8 mouse cellular contexts compared by ENCODE assay signal in the genomic region with DNA sequence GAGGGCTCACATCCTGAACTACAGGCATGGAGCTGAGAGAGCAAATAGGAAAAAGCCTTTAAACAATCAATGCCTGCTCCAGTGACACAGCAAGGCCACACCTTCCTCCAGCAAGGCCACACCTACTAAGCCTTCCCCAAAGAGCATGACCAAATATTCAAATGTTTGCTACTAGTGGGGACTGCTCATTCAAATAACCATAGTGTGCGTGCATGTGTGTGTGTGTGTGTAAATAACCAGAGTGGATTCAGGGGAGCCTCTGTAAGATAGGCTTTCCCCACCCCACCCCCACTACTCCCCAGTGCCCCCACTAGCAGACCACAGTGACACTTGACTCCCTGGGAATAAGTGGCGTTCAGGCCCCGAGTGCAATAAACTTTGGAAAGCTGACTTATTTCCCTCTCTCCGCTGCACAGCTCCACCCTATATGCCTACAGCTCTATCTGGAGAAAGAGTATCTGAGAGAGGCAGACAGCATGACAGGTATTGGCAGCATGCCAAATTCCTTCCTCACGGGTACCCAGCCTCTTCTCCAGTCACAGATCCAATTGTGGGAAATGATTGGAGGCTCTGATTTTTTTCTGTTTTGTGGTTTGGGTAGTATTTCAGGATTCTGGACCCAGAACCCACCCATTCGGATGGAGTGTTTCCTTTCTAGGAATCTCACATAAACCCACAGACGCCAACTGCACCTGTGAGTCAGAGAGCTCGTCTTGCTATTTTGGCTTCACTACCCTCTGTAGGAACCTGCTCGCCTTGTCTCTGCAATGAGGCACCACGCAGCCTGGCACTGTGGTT. TPM values are rescaled to one million over a fixed set of nuclear protein-coding genes. Genes with fewer than 3 reads are reported as not detected.
DNase-seq lines count a peak whose midpoint lies in the region; ATAC-seq and TF ChIP-seq lines count a peak whose summit lies in the region.

No protein-coding gene starts in this region.

- no peaks in the 10 kb centered on the region for H3K36me3 ChIP-seq in lung, embryonic 16.5 days (ENCODE audit: control insufficient read depth, insufficient read depth, low read length)
- H3K36me3 ChIP-seq in stomach, postnatal 0 days (ENCODE audit: control insufficient read depth, insufficient read depth, low read length), result no peaks in the 10 kb centered on the region

- TF ChIP-seq EP300 in stomach, postnatal 0 days (optimal IDR thresholded peaks at IDR 0.05), result no peak

- H3K4me2 ChIP-seq in lung, embryonic 16.5 days (ENCODE audit: low read depth, low read length), result no peak overlapping the region
- H3K4me2 ChIP-seq in stomach, postnatal 0 days (replicated peaks; ENCODE audit: low read depth), result no peak overlapping the region

- H3K9me3 ChIP-seq in lung, embryonic 16.5 days (ENCODE audit: control insufficient read depth, low read length), result no peaks in the 10 kb centered on the region
- no peaks in the 10 kb centered on the region for H3K9me3 ChIP-seq in stomach, postnatal 0 days (ENCODE audit: control insufficient read depth, low read length)

- 23% methylated on average over 10 of the region's 10 CpGs for WGBS in lung, embryonic 16.5 days
- 27% methylated on average over 10 of the region's 10 CpGs for WGBS in stomach, postnatal 0 days

- no peak for TF ChIP-seq CTCF in stomach, postnatal 0 days (IDR thresholded peaks at IDR 0.05; ENCODE audit: low read depth)
- TF ChIP-seq CTCF in gastrocnemius, adult 2 months (IDR thresholded peaks at IDR 0.05), result no peak

- peak; percentile 77 for ATAC-seq in lung, embryonic 16.5 days (ENCODE audit: low read depth)
- peak; percentile 68 for ATAC-seq in stomach, postnatal 0 days (ENCODE audit: low FRiP score, low TSS enrichment)

- H3K27ac ChIP-seq in lung, embryonic 16.5 days (ENCODE audit: low read length), result 0 out of 2 replicates have a peak overlapping the region, but pooled peaks have one; percentile 32
- no peak overlapping the region for H3K27ac ChIP-seq in stomach, postnatal 0 days (replicated peaks)
- H3K27ac ChIP-seq in gastrocnemius, adult 2 months, result no peak overlapping the region

- DNase-seq in adrenal gland, adult (ENCODE audit: inconsistent age in 2 of 2, low spot score in 1 of 2), result peak; percentile 33 to 75
- no peak for DNase-seq in adrenal gland, adult 18-20 months (ENCODE audit: low spot score in 2 of 2)
- no peak for DNase-seq in lung, adult 18-20 months
- peak; percentile 22 to 36 for DNase-seq in heart, postnatal 14 days
- DNase-seq in left cerebral cortex, adult 9 months (ENCODE audit: low spot score in 2 of 2), result peak; percentile 69 to 87
- peak; percentile 49 for DNase-seq in stomach, postnatal 0 days (ENCODE audit: low spot score)
- no peak for DNase-seq in gastrocnemius, adult 2 months

- no peak overlapping the region for H3K9ac ChIP-seq in lung, embryonic 16.5 days (ENCODE audit: low read length)
- no peak overlapping the region for H3K9ac ChIP-seq in stomach, postnatal 0 days (ENCODE audit: low read length)

- H3K27me3 ChIP-seq in lung, embryonic 16.5 days (ENCODE audit: control insufficient read depth, insufficient read depth, low read depth, low read length), result no peaks in the 10 kb centered on the region
- no peaks in the 10 kb centered on the region for H3K27me3 ChIP-seq in stomach, postnatal 0 days (ENCODE audit: control insufficient read depth, insufficient read depth, low read length)

- H3K4me1 ChIP-seq in lung, embryonic 16.5 days (replicated peaks; ENCODE audit: control insufficient read depth, insufficient read depth, low read length), result peaks cover 14% of the 10 kb centered on the region
- H3K4me1 ChIP-seq in stomach, postnatal 0 days (replicated peaks; ENCODE audit: control insufficient read depth, insufficient read depth), result no peaks in the 10 kb centered on the region; the same call in 1 of the 2 replicates

- no peak overlapping the region for H3K4me3 ChIP-seq in lung, embryonic 16.5 days (ENCODE audit: low read length)
- no peak overlapping the region for H3K4me3 ChIP-seq in stomach, postnatal 0 days (ENCODE audit: low read depth, low read length)
- no peak overlapping the region for H3K4me3 ChIP-seq in gastrocnemius, adult 2 months

- intact Hi-C loops in heart, postnatal 14 days (cut with DNase I), result no loop called here
- intact Hi-C loops in gastrocnemius, adult 2 months (cut with DNase I), result no loop called here

RNA-seq across cellular contexts. Expression of gene Fxyd5, which starts 25.0 kb away (rescaled TPM):
- total RNA-seq in adrenal gland, adult 18-20 months (2021), result 10 to 100 TPM; 45.1 to 82.7 TPM
- polyA plus RNA-seq in lung, embryonic 16.5 days (2015; fragmentation: Nextera tagmentation; extraction: Ambion mirVana), result 62.1 and 66.0 TPM in 2 replicates
- 10 to 100 TPM; 28.8 to 29.2 TPM for total RNA-seq in heart, postnatal 14 days (2021)
- polyA plus RNA-seq in stomach, postnatal 0 days (2015; fragmentation: Nextera tagmentation; extraction: Ambion mirVana), result 13.3 and 16.0 TPM in 2 replicates
- total RNA-seq in gastrocnemius, adult 2 months (2021), result 10 to 100 TPM in 1 of 2 experiments, 1 to 10 TPM in 1; 8.3 to 13.8 TPM

RNA-seq across cellular contexts. Expression of gene Fxyd7, which starts 34.0 kb away (rescaled TPM):
- total RNA-seq in adrenal gland, adult 18-20 months (2021), result 1 to 10 TPM; 1.9 to 2.3 TPM
- 4.9 and 5.6 TPM in 2 replicates for polyA plus RNA-seq in lung, embryonic 16.5 days (2015; fragmentation: Nextera tagmentation; extraction: Ambion mirVana)
- 1 to 10 TPM; 1.1 to 1.3 TPM for total RNA-seq in heart, postnatal 14 days (2021)
- polyA plus RNA-seq in stomach, postnatal 0 days (2015; fragmentation: Nextera tagmentation; extraction: Ambion mirVana), result 19.9 and 20.3 TPM in 2 replicates
- total RNA-seq in gastrocnemius, adult 2 months (2021), result 1 to 10 TPM; 1.4 to 1.6 TPM

RNA-seq across cellular contexts. Expression of gene Fxyd1, which starts 39.7 kb away (rescaled TPM):
- total RNA-seq in adrenal gland, adult 18-20 months (2021), result 100 to 1,000 TPM; 193 to 280 TPM
- polyA plus RNA-seq in lung, embryonic 16.5 days (2015; fragmentation: Nextera tagmentation; extraction: Ambion mirVana), result 105 and 119 TPM in 2 replicates
- total RNA-seq in heart, postnatal 14 days (2021), result 100 to 1,000 TPM; 712 to 747 TPM
- polyA plus RNA-seq in stomach, postnatal 0 days (2015; fragmentation: Nextera tagmentation; extraction: Ambion mirVana), result 177 and 187 TPM in 2 replicates
- 1,000 to 10,000 TPM in 1 of 2 experiments, 100 to 1,000 TPM in 1; 944 to 1,010 TPM for total RNA-seq in gastrocnemius, adult 2 months (2021)

RNA-seq across cellular contexts. Expression of gene Lgi4, which starts 41.8 kb away (rescaled TPM):
- 1 to 10 TPM; 3.0 to 8.1 TPM for total RNA-seq in adrenal gland, adult 18-20 months (2021)
- 0.14 and 0.38 TPM in 2 replicates for polyA plus RNA-seq in lung, embryonic 16.5 days (2015; fragmentation: Nextera tagmentation; extraction: Ambion mirVana)
- 1 to 10 TPM; 2.8 to 3.5 TPM for total RNA-seq in heart, postnatal 14 days (2021)
- 0.46 and 0.87 TPM in 2 replicates for polyA plus RNA-seq in stomach, postnatal 0 days (2015; fragmentation: Nextera tagmentation; extraction: Ambion mirVana)
- total RNA-seq in gastrocnemius, adult 2 months (2021), result 1 to 10 TPM; 2.4 to 3.3 TPM

RNA-seq across cellular contexts. Expression of gene Fam187b, which starts 43.7 kb away (rescaled TPM):
- total RNA-seq in adrenal gland, adult 18-20 months (2021), result under 1 TPM; 0.61 to 0.66 TPM
- polyA plus RNA-seq in lung, embryonic 16.5 days (2015; fragmentation: Nextera tagmentation; extraction: Ambion mirVana), result 6.5 and 7.5 TPM in 2 replicates
- total RNA-seq in heart, postnatal 14 days (2021), result under 1 TPM in 1 of 2 experiments, not detected in 1; 0.60 TPM
- 5.3 and 5.7 TPM in 2 replicates for polyA plus RNA-seq in stomach, postnatal 0 days (2015; fragmentation: Nextera tagmentation; extraction: Ambion mirVana)
- total RNA-seq in gastrocnemius, adult 2 months (2021), result not detected

Comparison
In these comparisons a context has a peak if more than half of its experiments do, and no peak if none do; other contexts are left out.
1. DNase-seq: peak in adrenal gland, adult (2 of 2), heart, postnatal 14 days (2 of 2), left cerebral cortex, adult 9 months (2 of 2) and stomach, postnatal 0 days (single experiment); none in adrenal gland, adult 18-20 months (0 of 2), lung, adult 18-20 months (0 of 2) and gastrocnemius, adult 2 months (single experiment).